Mouse (Mus musculus) thymus, adult 2 months (tissue): Measurements from ENCODE around the gene Plg.

Source experiments
- CTCF ChIP-seq: fragments of 200-500 bp; IDR thresholded peaks from 2 replicates; pipeline ENCODE4 v1.5.1; 2012; ENCODE audit warnings: mild to moderate bottlenecking, control low read depth, low read length, moderate library complexity, borderline replicate concordance; ENCODE audit not compliant: control insufficient read depth, poor library complexity, insufficient read depth; ENCODE audit errors: extremely low read depth
- POLR2A ChIP-seq: fragments of 200-500 bp; IDR thresholded peaks from 2 replicates; pipeline ENCODE4 v1.6.1; 2012; ENCODE audit warnings: mild to moderate bottlenecking, low read length, control low read depth, moderate library complexity; ENCODE audit not compliant: control insufficient read depth, poor library complexity, insufficient read depth; ENCODE audit errors: extremely low read depth

DNA sequence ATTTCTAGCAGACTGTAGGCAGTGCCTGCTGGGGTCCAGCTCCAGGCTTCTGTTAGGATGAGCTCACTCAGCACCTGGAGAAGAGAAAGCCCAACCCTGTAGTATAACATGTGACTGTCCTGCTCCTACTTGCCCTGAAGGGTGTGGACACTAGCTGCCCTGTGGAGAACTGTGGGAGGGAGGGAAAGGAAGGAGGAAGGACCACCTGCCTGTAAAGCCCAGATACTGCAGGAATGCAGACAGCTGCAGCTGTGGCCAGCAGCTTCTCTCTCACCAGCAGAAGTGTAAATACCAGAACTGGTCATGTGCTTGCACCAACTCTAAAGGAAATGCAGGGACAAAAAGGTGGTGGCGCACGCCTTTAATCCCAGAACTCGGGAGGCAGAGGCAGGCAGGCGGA is 8.1 kb upstream of the Plg start:
- TF ChIP-seq POLR2A (no peak), CTCF (no peak)
